Mouse (Mus musculus): ENCODE data around the gene Mcur1. TPM values are rescaled to one million over a fixed set of nuclear protein-coding genes. Genes with fewer than 3 reads are reported as not detected.

Mcur1 gene
- polyA plus RNA-seq, 2 experiments = 18.1 to 19.7 TPM

- Histone ChIP-seq H3K27ac (replicated peaks; ENCODE audit: low read depth, low read length) (no peak overlapping the region), H3K4me2 (replicated peaks; ENCODE audit: low read depth, low read length, severe bottlenecking) (peak overlapping the region; percentile 71), H3K27me3 (ENCODE audit: control insufficient read depth, insufficient read depth, low read length) (no peaks in the 10 kb centered on the region), H3K36me3 (ENCODE audit: control insufficient read depth, insufficient read depth, low read length) (peaks cover 18% of the 10 kb centered on the region), H3K9ac (ENCODE audit: low read depth, low read length, severe bottlenecking) (no peak overlapping the region), H3K9me3 (ENCODE audit: control insufficient read depth, low read length) (no peaks in the 10 kb centered on the region), H3K4me3 (replicated peaks; ENCODE audit: low read length) (0 out of 2 replicates have a peak overlapping the region, but pooled peaks have one; percentile 70), H3K4me1 (ENCODE audit: control insufficient read depth, insufficient read depth, low read length) (peaks cover 13% of the 10 kb centered on the region)
- DNase-seq (ENCODE audit: low spot score) = no peak
- TF ChIP-seq POLR2A (IDR thresholded peaks at IDR 0.05; ENCODE audit: borderline replicate concordance, extremely low read depth, insufficient read depth, insufficient read length) = no peak
- WGBS = 59% methylated on average over 6 of the region's 6 CpGs
- ATAC-seq (ENCODE audit: low FRiP score, low read depth) = no peak
Measured at GRCm38 (mm10) chr13:43558357-43558756, 1.6 kb downstream of the Mcur1 start.

- no peak overlapping the region for H3K9ac ChIP-seq (ENCODE audit: low read depth, low read length, severe bottlenecking)
- no peak overlapping the region for H3K4me2 ChIP-seq (replicated peaks; ENCODE audit: low read depth, low read length, severe bottlenecking)
- H3K36me3 ChIP-seq (ENCODE audit: control insufficient read depth, insufficient read depth, low read length) = peaks cover 26% of the 10 kb centered on the region
- no peaks in the 10 kb centered on the region for H3K27me3 ChIP-seq (ENCODE audit: control insufficient read depth, insufficient read depth, low read length)
- TF ChIP-seq POLR2A (IDR thresholded peaks at IDR 0.05; ENCODE audit: borderline replicate concordance, extremely low read depth, insufficient read depth, insufficient read length) = no peak
- H3K9me3 ChIP-seq (ENCODE audit: control insufficient read depth, low read length) = no peaks in the 10 kb centered on the region
- H3K27ac ChIP-seq (replicated peaks; ENCODE audit: low read depth, low read length) = no peak overlapping the region
- WGBS = 88% methylated on average over 9 of the region's 9 CpGs
- H3K4me3 ChIP-seq (replicated peaks; ENCODE audit: low read length) = no peak overlapping the region
- peaks cover 13% of the 10 kb centered on the region for H3K4me1 ChIP-seq (ENCODE audit: control insufficient read depth, insufficient read depth, low read length)
- ATAC-seq (ENCODE audit: low FRiP score, low read depth) (no peak), DNase-seq (ENCODE audit: low spot score) (no peak)
Measured at GRCm38 (mm10) chr13:43556913-43557542, 3.0 kb downstream of the Mcur1 start.

- DNase-seq (ENCODE audit: low spot score) (no peak), ATAC-seq (ENCODE audit: low FRiP score, low read depth) (no peak)
- H3K4me3 ChIP-seq (replicated peaks; ENCODE audit: low read length) = no peak overlapping the region
- H3K9me3 ChIP-seq (ENCODE audit: control insufficient read depth, low read length) = no peaks in the 10 kb centered on the region
- no peak for TF ChIP-seq POLR2A (IDR thresholded peaks at IDR 0.05; ENCODE audit: borderline replicate concordance, extremely low read depth, insufficient read depth, insufficient read length)
- H3K27me3 ChIP-seq (ENCODE audit: control insufficient read depth, insufficient read depth, low read length) = no peaks in the 10 kb centered on the region
- 92% methylated on average over 9 of the region's 9 CpGs for WGBS
- no peak overlapping the region for H3K27ac ChIP-seq (replicated peaks; ENCODE audit: low read depth, low read length)
- H3K4me2 ChIP-seq (replicated peaks; ENCODE audit: low read depth, low read length, severe bottlenecking) = no peak overlapping the region
- no peak overlapping the region for H3K9ac ChIP-seq (ENCODE audit: low read depth, low read length, severe bottlenecking)
- peaks cover 13% of the 10 kb centered on the region for H3K4me1 ChIP-seq (ENCODE audit: control insufficient read depth, insufficient read depth, low read length)
- H3K36me3 ChIP-seq (ENCODE audit: control insufficient read depth, insufficient read depth, low read length) = peaks cover 41% of the 10 kb centered on the region
Measured at GRCm38 (mm10) chr13:43555321-43555720, 4.7 kb downstream of the Mcur1 start.

GRCm38 (mm10) chr13:43554827-43555226 lies 5.2 kb downstream of the Mcur1 start:
- peaks cover 46% of the 10 kb centered on the region for H3K36me3 ChIP-seq (ENCODE audit: control insufficient read depth, insufficient read depth, low read length)
- H3K4me2 ChIP-seq (replicated peaks; ENCODE audit: low read depth, low read length, severe bottlenecking) = no peak overlapping the region
- no peaks in the 10 kb centered on the region for H3K27me3 ChIP-seq (ENCODE audit: control insufficient read depth, insufficient read depth, low read length)
- H3K27ac ChIP-seq (replicated peaks; ENCODE audit: low read depth, low read length) = no peak overlapping the region
- no peak for TF ChIP-seq POLR2A (IDR thresholded peaks at IDR 0.05; ENCODE audit: borderline replicate concordance, extremely low read depth, insufficient read depth, insufficient read length)
- WGBS = 79% methylated on average over 7 of the region's 7 CpGs
- ATAC-seq (ENCODE audit: low FRiP score, low read depth) (no peak), DNase-seq (ENCODE audit: low spot score) (no peak)
- no peak overlapping the region for H3K9ac ChIP-seq (ENCODE audit: low read depth, low read length, severe bottlenecking)
- H3K4me1 ChIP-seq (ENCODE audit: control insufficient read depth, insufficient read depth, low read length) = peaks cover 13% of the 10 kb centered on the region
- no peak overlapping the region for H3K4me3 ChIP-seq (replicated peaks; ENCODE audit: low read length)
- H3K9me3 ChIP-seq (ENCODE audit: control insufficient read depth, low read length) = no peaks in the 10 kb centered on the region

- Histone ChIP-seq H3K4me2 (replicated peaks; ENCODE audit: low read depth, low read length, severe bottlenecking) (no peak overlapping the region), H3K27me3 (ENCODE audit: control insufficient read depth, insufficient read depth, low read length) (no peaks in the 10 kb centered on the region), H3K9me3 (ENCODE audit: control insufficient read depth, low read length) (no peaks in the 10 kb centered on the region), H3K36me3 (ENCODE audit: control insufficient read depth, insufficient read depth, low read length) (peaks cover 70% of the 10 kb centered on the region), H3K4me1 (ENCODE audit: control insufficient read depth, insufficient read depth, low read length) (no peaks in the 10 kb centered on the region), H3K4me3 (replicated peaks; ENCODE audit: low read length) (no peak overlapping the region), H3K9ac (ENCODE audit: low read depth, low read length, severe bottlenecking) (no peak overlapping the region), H3K27ac (replicated peaks; ENCODE audit: low read depth, low read length) (no peak overlapping the region)
- WGBS = 88% methylated on average over 8 of the region's 8 CpGs
- DNase-seq (ENCODE audit: low spot score) (no peak), ATAC-seq (ENCODE audit: low FRiP score, low read depth) (no peak)
- TF ChIP-seq POLR2A (IDR thresholded peaks at IDR 0.05; ENCODE audit: borderline replicate concordance, extremely low read depth, insufficient read depth, insufficient read length) = no peak
Measured at GRCm38 (mm10) chr13:43550676-43551075, 9.3 kb downstream of the Mcur1 start.

Data from limb, embryonic 14.5 days (tissue).